Mouse (Mus musculus) cerebellum, postnatal 4 days (tissue): ENCODE data around the gene Aqr.
A peak's percentile ranks its signal among the peaks of the same experiment; 100 is the strongest.

ENCODE experiments used
- DNase-seq, 2 experiments: peaks; one replicate each; pipeline ENCODE4 v3.0.0; 2022; ENCODE audit warnings: low spot score in 2 of 2, mixed read lengths in 1 of 2

The Aqr gene

DNA sequence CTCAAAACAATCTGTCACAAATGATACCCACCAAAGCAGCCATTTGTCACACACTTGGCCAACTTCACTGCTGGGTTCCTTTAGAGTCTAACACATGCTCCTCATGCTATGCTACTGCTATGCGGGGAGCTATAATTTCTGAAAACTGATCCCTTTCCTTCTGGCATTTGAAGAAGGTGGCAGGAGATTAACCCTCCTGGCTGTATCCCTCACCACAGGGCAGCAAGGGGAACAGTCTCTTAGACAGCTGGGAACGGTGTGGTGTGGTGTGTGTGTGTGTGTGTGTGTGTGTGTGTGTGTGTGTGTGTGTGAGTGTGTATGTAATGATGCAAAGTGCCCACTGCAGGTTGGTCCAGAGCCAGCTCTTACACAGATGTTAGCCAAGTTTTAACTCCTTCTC lies 51.0 kb downstream of the Aqr start:
- DNase-seq = no peak

DNA sequence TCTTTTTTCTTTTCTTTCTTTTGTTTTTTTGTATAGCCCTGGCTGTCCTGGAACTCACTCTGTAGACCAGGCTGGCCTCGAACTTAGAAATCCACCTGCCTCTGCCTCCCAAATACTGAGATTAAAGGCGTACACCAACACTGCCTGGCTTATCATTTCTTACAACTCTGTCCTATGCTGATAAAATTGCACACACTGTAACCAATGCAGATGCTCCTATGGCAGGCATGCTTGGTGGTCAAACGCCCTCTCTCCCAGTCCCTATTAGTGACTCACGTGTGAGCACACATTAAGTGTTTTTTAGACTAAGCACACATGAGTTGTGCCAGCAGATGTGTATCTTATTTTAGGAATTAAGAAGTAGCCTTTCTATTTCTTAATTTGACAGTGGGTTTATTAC lies 53.5 kb downstream of the Aqr start:
- DNase-seq = no peak

- no peak for DNase-seq
Measured at GRCm38 (mm10) chr2:114130657-114131056, 56.2 kb downstream of the Aqr start.

- no peak for DNase-seq
Measured at GRCm38 (mm10) chr2:114123304-114123703, 63.5 kb downstream of the Aqr start.

DNA sequence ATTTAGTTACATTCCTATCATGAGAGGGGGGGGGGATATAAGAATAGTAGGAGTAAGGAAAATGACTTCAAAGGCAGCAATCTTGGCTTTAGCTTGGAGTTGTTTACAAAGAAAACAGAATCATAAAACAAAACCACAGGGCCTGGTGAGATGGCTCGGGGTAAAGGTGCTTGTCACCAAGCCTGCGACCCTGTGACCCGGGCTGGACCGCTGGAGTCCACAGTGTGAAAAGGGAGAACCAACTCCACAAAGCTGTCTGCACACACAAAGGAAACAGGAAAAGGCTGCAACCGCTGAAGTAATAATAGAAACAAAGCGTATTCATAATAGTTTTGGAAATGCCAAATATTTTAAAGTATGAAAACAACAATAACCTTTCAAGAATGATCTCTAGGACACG lies 67.4 kb downstream of the Aqr start:
- DNase-seq = no peak

DNA sequence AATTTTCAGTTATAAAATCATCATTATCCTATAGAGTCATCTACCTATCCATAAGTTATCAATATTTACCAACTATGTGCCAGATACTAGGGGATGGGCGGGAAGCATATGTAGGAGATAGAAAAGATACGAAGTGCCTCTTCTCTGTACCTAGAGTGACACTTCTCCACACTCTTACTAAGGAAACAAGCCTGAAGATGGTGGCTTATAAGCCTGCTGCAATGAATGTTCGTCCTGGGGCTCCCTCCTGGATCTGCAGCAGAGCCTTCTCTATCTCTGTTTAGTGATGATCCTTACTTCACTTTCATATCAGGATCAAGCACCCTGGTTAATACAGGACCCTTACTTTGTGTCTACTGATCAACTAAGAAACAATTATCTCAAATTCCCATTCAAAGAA lies 69.2 kb downstream of the Aqr start:
- DNase-seq = no peak

DNA sequence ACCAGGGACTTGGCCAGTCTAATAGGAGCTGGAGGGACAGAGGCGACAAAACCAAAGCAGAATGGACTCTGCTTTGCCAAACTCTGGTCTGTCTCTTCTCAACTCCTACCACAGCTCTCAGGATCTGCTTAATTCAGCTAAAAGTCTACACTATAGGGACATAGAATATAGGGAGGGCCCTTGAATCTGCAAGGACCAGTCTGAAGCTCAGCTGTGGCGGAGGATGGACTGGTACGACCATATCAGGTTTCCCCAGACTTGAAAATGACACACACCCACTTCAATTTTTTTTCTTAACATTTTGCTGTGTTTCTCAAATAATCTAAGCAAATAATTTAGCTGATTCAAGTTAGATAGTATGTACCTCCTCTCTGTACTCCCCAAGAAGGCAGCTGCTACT lies 69.6 kb downstream of the Aqr start:
- DNase-seq = no peak

DNA sequence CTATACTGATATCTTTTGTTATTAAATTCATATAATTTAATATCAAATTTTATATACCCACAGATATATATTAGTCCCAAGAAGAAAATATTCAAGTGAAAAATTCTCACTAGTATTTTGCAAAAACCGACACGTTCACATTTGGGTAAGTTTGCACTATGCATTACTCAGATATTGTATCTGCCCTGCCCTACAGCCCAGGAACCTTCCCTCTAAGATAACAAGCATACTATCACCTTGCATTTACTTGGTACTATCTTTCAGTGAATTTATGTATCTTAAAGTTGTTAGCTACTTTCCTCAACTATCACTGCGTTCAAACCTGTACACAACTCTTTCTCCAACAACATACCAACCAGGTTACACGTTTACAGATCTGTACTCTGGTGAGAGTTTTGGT lies 71.3 kb downstream of the Aqr start:
- no peak for DNase-seq

GRCm38 (mm10) chr2:114107288-114108278 lies 79.2 kb downstream of the Aqr start:
- no peak for DNase-seq

- no peak for DNase-seq
Measured at GRCm38 (mm10) chr2:114106383-114106782, 80.4 kb downstream of the Aqr start.

DNA sequence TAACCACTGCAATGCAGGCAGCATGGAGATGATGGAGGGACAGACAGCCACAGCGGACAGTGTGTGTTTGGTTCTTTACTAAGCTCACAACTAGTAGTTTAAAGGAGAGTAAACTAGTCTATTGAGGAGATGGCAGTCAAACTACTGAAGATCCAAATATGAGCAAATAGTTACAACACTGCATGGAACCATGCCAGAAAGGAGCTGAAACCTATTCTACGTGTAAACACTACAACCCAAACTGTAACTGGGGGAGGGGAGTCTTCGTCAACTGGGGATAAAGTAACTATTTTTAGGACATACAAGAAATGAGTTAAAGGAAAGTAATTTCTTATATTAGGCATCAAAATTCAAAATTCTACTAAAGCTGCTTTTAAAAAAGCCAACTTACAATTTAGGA lies 84.4 kb downstream of the Aqr start:
- DNase-seq = no peak

- DNase-seq = no peak
Measured at GRCm38 (mm10) chr2:114100834-114101233, 86.0 kb downstream of the Aqr start.

DNA sequence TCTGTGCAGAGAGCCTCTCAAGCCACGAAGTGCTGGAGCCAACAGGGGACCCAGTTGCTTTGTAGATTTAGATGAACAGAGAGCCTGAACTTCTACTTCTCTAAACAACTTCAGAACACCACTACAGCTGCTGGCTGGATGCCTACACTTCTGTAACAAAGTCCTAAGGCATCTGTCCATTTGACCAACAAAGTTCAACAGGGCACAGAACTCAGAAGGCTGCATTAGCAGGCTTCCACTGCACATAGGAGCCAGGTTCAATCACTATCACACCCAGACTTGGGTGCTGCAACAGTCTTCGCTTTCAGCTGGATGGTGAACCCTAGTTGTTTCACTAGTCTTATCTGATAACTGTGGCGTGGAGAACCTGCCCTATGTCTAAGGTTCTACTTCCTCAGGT lies 87.0 kb downstream of the Aqr start:
- no peak for DNase-seq

- no peak for DNase-seq
Measured at GRCm38 (mm10) chr2:114099109-114099508, 87.7 kb downstream of the Aqr start.

DNA sequence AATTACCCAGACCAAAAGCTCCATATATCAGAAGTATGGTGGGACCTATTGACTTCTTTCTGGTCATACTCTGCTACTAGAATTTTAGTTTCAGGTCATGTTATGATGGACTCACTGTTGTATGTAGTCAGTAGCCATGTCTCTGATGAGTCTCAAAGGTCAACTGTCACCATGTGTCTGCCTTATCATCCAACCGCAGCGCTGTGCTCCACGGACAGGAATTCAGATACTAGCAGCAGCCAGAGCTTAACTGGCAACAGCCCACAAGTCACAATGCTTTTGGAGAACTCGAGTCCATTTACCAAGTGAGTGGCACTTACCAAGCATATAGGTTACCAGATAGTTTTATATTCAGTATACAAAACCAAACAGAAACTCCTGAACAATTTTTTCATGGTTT lies 89.2 kb downstream of the Aqr start:
- no peak for DNase-seq

DNA sequence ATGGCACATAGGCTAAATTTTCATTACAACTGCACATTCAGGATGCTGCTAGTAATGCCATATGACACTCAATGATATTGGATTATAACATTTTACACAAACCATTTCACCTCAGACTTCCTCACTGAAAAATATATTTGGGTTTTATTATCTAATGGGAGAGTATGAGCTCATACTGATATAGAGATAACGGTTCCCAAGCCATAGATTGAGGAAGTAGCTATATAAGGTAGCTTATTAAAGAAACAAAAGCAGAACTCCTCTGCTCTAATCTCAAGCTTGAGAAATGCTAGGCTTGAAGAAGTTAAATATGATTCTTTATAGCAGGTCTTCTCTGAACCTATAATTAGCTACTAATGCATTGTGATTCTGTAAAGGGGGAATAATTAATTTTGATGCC lies 90.3 kb downstream of the Aqr start:
- DNase-seq = no peak

GRCm38 (mm10) chr2:114095348-114095747 lies 91.5 kb downstream of the Aqr start:
- no peak for DNase-seq

DNA sequence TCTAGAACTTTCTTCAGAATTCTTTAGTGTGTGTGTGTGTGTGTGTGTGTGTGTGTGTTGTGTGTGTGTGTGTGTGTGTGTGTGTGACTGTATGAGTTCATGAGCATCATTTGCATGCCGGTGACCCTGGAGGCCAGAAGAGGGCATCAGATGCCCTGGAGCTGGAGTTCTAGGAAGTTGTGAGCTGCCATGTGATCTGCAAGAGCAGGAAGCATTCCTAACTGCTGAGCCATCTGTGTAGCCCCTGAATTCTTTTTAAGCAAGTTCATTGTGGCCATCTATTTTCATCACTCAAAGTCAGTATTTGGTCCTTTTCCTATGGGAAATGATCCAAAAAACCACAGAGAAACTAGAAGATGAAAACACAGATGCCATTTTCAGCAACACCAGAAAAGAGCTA lies 92.1 kb downstream of the Aqr start:
- DNase-seq = no peak

- DNase-seq = no peak
Measured at GRCm38 (mm10) chr2:114093577-114093976, 93.2 kb downstream of the Aqr start.

DNA sequence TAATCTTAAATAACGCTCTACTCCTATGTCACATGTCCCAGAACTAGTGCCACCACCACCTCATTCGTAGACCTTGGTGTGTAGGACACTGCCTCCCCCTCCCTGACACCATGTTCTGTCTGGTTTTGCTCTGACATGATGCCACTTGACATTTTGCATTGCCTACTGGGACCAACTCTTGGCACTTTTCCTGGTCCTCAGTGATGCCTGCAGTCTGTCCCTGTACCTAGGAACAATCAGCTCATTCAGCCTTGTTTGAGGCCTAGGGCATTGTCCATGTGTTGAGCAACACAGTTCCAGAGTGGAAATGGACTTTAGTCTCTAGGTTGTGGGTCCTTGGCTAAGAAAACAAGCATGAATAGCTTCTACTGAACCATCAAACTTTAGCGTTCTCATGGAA lies 97.0 kb downstream of the Aqr start:
- peak in 1 of 2 experiments; percentile 56 for DNase-seq

DNA sequence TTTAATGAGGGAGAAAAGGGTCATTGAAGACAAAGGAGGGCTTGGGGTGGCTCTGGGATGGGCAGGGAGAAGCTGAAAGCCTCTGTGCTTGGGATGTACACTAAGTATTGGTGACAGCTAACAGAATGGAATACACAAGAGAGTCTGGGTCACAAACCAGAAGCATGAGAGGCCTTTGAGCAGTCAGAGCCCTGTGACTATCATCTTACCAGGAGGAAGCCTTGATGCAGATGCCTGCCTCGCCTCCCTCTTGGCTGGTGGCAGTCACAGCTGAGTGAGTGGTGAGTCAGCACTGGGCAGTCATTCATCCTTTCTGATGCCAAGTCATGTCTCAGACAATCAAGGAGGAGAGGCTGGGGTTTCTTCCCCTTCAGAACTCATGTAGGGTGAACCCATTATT lies 99.6 kb downstream of the Aqr start:
- DNase-seq = no peak

- no peak for DNase-seq
Measured at GRCm38 (mm10) chr2:114071876-114072275, 114.9 kb downstream of the Aqr start.

DNA sequence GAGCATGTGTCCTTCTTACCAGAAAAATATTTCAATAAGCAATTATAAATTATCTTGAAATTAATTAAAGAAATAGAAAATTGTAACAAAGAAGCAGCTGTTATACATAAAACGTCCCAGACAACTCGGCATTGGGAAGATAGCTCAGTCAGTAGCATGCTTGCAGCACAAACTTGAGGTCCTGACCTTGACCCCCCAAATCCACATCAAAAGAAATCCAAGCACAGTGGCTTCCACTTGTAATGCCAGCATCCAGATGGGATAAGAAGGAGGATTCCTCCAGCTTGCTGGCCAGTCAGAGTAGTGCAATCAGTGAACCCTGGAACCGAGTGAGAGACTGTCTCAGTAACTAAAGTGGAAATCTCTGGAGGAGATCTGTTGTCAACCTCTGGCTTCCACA lies 120.6 kb downstream of the Aqr start:
- DNase-seq = no peak

DNA sequence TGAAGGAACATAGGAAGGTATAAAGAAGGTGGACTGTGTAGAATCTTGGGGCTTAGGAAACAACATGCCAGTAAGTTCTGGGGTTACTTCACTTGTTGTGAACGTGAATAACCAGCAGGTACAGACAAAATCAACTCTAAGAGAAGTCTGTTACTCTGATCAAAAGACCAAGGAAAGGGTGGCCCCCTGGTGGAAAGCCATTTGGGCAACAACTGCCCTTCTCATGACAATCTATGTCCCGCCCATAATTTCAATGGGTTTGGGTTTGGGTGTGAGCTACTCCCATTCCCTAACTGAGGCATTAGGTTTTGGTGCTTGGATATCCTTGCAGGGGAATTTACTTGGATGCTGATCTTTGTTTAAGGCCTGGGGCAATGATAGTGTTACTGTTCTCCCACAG lies 122.8 kb downstream of the Aqr start:
- no peak for DNase-seq
